Mouse (Mus musculus) cerebellum, adult 11-12 months (tissue): ENCODE results near the gene Nrp1.

ENCODE experiments used
- DNase-seq: peaks from one replicate; pipeline ENCODE4 v3.0.0; 2022

Gene Nrp1

GRCm38 (mm10) chr8:128511732-128512131, 153.3 kb downstream of the Nrp1 start:
- no peak for DNase-seq

GRCm38 (mm10) chr8:128516846-128517446, 158.5 kb downstream of the Nrp1 start:
- no peak for DNase-seq

- no peak for DNase-seq
These were observed 159.2 kb downstream of the Nrp1 start for GRCm38 (mm10) chr8:128517546-128518102.

GRCm38 (mm10) chr8:128519366-128519765, 161.0 kb downstream of the Nrp1 start:
- DNase-seq: no peak

GRCm38 (mm10) chr8:128523825-128524224, 165.4 kb downstream of the Nrp1 start:
- DNase-seq: no peak

GRCm38 (mm10) chr8:128525912-128526311, 167.5 kb downstream of the Nrp1 start:
- DNase-seq: no peak

- no peak for DNase-seq
These were observed 170.4 kb downstream of the Nrp1 start for GRCm38 (mm10) chr8:128528591-128529383.

GRCm38 (mm10) chr8:128534442-128534871, 176.1 kb downstream of the Nrp1 start:
- DNase-seq: no peak

DNA sequence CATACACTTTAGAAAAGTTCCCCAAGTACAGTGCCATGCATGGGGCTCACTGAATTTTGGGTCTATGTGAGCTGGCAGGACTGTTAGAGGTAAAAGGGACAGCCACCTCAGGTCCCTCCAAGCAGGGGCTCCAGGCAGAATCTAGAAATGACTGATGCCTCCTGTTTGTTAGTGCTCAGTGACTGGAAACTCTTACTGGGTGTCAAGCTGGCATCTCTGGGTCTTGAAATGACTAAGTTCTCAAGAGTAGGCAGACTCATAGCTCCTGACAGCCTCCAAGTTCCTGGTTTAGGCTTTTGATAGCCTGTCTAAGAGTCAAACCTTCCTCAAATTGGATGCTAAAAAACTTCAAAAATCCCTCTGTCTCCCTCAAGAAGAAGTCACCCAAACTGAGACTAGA, 177.3 kb downstream of the Nrp1 start:
- no peak for DNase-seq

GRCm38 (mm10) chr8:128538378-128538777, 180.0 kb downstream of the Nrp1 start:
- DNase-seq: no peak

GRCm38 (mm10) chr8:128541355-128542090, 183.1 kb downstream of the Nrp1 start:
- DNase-seq: no peak

DNA sequence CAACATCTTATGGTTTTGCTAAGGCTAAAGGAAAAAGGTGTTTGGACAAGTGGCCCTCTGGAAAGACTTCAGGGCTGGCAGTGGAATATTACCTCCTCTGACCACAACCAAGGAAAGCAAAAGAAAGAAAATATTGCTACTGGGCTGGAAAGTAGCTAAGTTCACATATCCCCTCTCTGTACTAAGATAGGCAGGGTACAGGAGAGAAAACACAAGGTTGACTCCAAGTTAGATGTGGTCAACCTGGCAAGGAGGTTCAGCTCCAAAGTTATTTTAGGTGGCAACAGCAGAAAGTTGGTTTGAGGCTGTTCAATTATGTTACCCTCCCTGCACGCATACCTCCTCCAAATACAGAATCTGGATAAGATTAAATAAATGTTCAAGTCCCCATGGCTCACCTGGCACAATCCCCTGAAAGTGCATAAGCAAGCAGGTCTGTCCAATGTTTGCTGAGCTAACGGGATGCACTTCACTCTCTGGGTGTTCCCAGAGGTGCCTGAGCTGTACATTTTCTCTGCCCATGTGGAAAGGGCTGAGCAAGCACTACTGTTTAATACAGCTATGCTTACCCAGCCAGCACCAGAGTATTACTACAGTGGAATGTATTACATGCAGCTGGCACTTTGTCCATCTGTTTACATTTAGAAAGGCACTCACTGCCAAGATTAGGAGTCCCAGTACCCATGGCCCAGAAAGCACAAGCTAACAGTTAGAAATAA, 185.9 kb downstream of the Nrp1 start:
- DNase-seq: no peak

- DNase-seq: no peak
These were observed 187.9 kb downstream of the Nrp1 start for GRCm38 (mm10) chr8:128546287-128546686.

- DNase-seq: no peak
These were observed 189.0 kb downstream of the Nrp1 start for GRCm38 (mm10) chr8:128547361-128547760.

DNA sequence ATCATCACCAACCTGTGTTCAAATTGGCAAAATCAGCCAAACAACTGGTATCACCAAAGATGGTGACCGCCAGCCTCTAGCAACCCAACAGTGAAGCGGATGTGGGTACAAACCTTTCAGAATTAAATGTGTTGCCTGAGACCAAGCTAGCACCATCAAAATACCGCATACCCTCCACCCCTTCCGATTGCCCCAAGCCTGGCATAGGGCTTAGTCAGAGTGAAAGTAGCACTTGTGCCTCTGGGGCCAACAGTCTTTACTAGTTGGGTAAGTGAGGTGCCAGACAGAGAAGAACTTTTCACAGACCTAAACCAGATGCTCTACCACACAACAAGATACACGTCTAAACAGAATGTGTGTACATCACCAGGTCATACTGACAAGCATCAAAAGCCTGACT, 191.3 kb downstream of the Nrp1 start:
- no peak for DNase-seq

DNA sequence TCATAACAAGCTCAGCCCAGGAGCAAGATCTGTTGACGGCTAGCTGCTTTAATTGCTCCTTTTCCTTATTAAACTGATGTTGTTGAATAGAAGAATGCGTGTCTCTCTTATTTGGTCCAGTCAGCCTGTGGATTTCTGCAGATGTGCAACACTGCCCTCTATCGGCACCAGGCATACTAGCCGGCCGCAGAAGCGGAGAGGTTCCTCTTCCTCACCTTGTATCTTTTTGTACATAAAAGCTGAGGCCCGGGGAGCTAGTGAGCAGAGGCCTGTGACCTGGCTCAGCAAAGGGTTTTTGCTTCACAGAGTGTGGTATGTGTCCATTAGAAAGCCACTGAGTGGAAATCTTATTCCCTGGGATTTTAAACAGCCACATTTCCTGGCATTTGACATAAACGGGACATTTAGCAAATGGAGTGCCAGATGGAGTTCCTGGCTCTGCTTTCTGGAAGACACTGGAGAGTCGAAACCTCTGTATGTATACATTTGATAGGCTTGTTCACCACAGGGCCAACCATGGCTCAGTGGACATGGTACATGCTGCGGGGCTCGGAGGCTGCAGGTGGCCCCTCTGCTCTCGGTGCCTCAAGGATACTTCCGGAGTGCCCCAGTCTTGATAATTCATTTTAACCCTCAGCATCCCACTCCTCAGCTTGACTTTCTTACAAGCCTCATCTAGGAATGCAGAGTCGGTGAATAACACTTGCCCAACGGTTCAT, 193.2 kb downstream of the Nrp1 start:
- peak; percentile 12 for DNase-seq
